Mouse (Mus musculus) MEL (cell line): Measurements from ENCODE around the gene Arhgdib. TPM values are rescaled to one million over a fixed set of nuclear protein-coding genes. Genes with fewer than 3 reads are reported as not detected.

Source experiments
- DNase-seq: peaks from one replicate; pipeline ENCODE4 v3.0.0; 2011; ENCODE audit warnings: low read depth, low spot score
- H3K27ac ChIP-seq: 2 replicates; pipeline ENCODE4 v1.5.1; 2012; ENCODE audit warnings: low read depth, mild to moderate bottlenecking, control low read depth, low read length, moderate library complexity; ENCODE audit not compliant: control insufficient read depth
- H3K27me3 ChIP-seq, 2 experiments: fragments of 150-350 bp in 1 of 2; sonication (generic) in 1 of 2; 2 replicates each; pipeline ENCODE4 v1.6.1; 2012; ENCODE audit warnings: low read length in 2 of 2, mild to moderate bottlenecking in 2 of 2, improper control_type of control experiment in 1 of 2, moderate library complexity in 1 of 2; ENCODE audit not compliant: insufficient read depth in 2 of 2, control insufficient read depth in 1 of 2
- H3K36me3 ChIP-seq, 2 experiments: 2 replicates each; pipeline ENCODE4 v1.6.1; 2012 to 2014; ENCODE audit warnings: low read length in 2 of 2, improper control_type of control experiment in 1 of 2, inconsistent platforms in 1 of 2, mild to moderate bottlenecking in 1 of 2; ENCODE audit not compliant: insufficient read depth in 2 of 2, control insufficient read depth in 1 of 2
- H3K4me1 ChIP-seq, 2 experiments: fragments of 150-350 bp in 1 of 2; sonication (generic) in 1 of 2; 2 replicates each; pipeline ENCODE4 v1.6.1; 2012; ENCODE audit warnings: low read length in 2 of 2, improper control_type of control experiment in 1 of 2, mild to moderate bottlenecking in 1 of 2; ENCODE audit not compliant: insufficient read depth in 2 of 2, control insufficient read depth in 1 of 2
- H3K4me3 ChIP-seq, 2 experiments: fragments of 150-350 bp in 1 of 2; sonication (generic) in 1 of 2; 2 replicates each; pipeline ENCODE4 v1.5.1; 2012; ENCODE audit warnings: low read depth in 2 of 2, low read length in 2 of 2, mild to moderate bottlenecking in 2 of 2, moderate library complexity in 2 of 2, control low read depth in 1 of 2, improper control_type of control experiment in 1 of 2; ENCODE audit not compliant: control insufficient read depth in 1 of 2, insufficient read depth in 1 of 2
- H3K79me2 ChIP-seq: 2 replicates; pipeline ENCODE4 v1.6.1; 2012; ENCODE audit warnings: mild to moderate bottlenecking, low read length, moderate library complexity; ENCODE audit not compliant: control insufficient read depth, poor library complexity, insufficient read depth
- H3K9ac ChIP-seq: 2 replicates; pipeline ENCODE4 v1.6.1; 2012; ENCODE audit warnings: low read depth, mild to moderate bottlenecking, control low read depth, low read length, moderate library complexity; ENCODE audit not compliant: control insufficient read depth, poor library complexity, severe bottlenecking
- H3K9me3 ChIP-seq: fragments of 150-350 bp; sonication (generic); replicated peaks from 2 replicates; pipeline ENCODE4 v1.6.1; 2012; ENCODE audit warnings: mild to moderate bottlenecking, low read length, improper control_type of control experiment, moderate library complexity; ENCODE audit not compliant: insufficient read depth
- BHLHE40 ChIP-seq: IDR thresholded peaks from 2 replicates; pipeline ENCODE4 v1.6.1; 2012; ENCODE audit warnings: low read depth, mild to moderate bottlenecking, inconsistent platforms, low read length, improper control_type of control experiment, borderline replicate concordance
- CHD2 ChIP-seq: IDR thresholded peaks from 2 replicates; pipeline ENCODE4 v1.6.1; 2011; ENCODE audit warnings: low read length, improper control_type of control experiment
- CTCF ChIP-seq, 3 experiments: IDR thresholded peaks in 2 of 3; conservative IDR thresholded peaks in 1 of 3; 2 replicates each; pipeline ENCODE4 v1.5.1; 2011 to 2012; ENCODE audit warnings: low read length in 3 of 3, low read depth in 2 of 3, mild to moderate bottlenecking in 2 of 3, improper control_type of control experiment in 1 of 3, inconsistent platforms in 1 of 3, mixed read lengths in 1 of 3, moderate library complexity in 1 of 3; ENCODE audit not compliant: control insufficient read depth in 1 of 3, insufficient read depth in 1 of 3, poor library complexity in 1 of 3, severe bottlenecking in 1 of 3
- ELF1 ChIP-seq: IDR thresholded peaks from 2 replicates; pipeline ENCODE4 v1.6.1; 2014; ENCODE audit warnings: low read depth, mild to moderate bottlenecking, inconsistent platforms, low read length, improper control_type of control experiment, moderate library complexity
- EP300 ChIP-seq, 2 experiments: IDR thresholded peaks; 2 replicates each; pipeline ENCODE4 v1.6.1; 2011; ENCODE audit warnings: improper control_type of control experiment in 2 of 2, low read length in 2 of 2, low read depth in 1 of 2, mild to moderate bottlenecking in 1 of 2
- GATA1 ChIP-seq: IDR thresholded peaks from 2 replicates; pipeline ENCODE4 v1.6.1; 2011; ENCODE audit warnings: low read depth, low read length, improper control_type of control experiment
- KAT2A ChIP-seq: conservative IDR thresholded peaks from 2 replicates; pipeline ENCODE4 v1.6.1; 2012; ENCODE audit warnings: low read depth, low read length, improper control_type of control experiment, inconsistent platforms
- MAZ ChIP-seq: IDR thresholded peaks from 2 replicates; pipeline ENCODE4 v1.6.1; 2012; ENCODE audit warnings: low read depth, mild to moderate bottlenecking, inconsistent platforms, low read length, improper control_type of control experiment
- MXI1 ChIP-seq: IDR thresholded peaks from 2 replicates; pipeline ENCODE4 v1.6.1; 2011; ENCODE audit warnings: mild to moderate bottlenecking, low read depth, low read length, improper control_type of control experiment
- MYB ChIP-seq: IDR thresholded peaks from 2 replicates; pipeline ENCODE4 v1.6.1; 2011; ENCODE audit warnings: mild to moderate bottlenecking, low read depth, low read length, improper control_type of control experiment
- POLR2AphosphoS5 ChIP-seq: IDR thresholded peaks from 2 replicates; pipeline ENCODE4 v1.6.1; 2012; ENCODE audit warnings: low read depth, borderline replicate concordance, mild to moderate bottlenecking, inconsistent platforms, low read length, moderate library complexity, mixed read lengths
- RCOR1 ChIP-seq: IDR thresholded peaks from 2 replicates; pipeline ENCODE4 v1.6.1; 2012; ENCODE audit warnings: low read depth, mild to moderate bottlenecking, inconsistent platforms, low read length, improper control_type of control experiment
- TAL1 ChIP-seq: IDR thresholded peaks from 2 replicates; pipeline ENCODE4 v1.6.1; 2012; ENCODE audit warnings: mild to moderate bottlenecking, inconsistent platforms, low read length, moderate library complexity, mixed read lengths
- TBP ChIP-seq: IDR thresholded peaks from 2 replicates; pipeline ENCODE4 v1.8.0; 2011; ENCODE audit warnings: low read depth, low read length, improper control_type of control experiment
- UBTF ChIP-seq: IDR thresholded peaks from 2 replicates; pipeline ENCODE4 v1.6.1; 2012; ENCODE audit warnings: low read depth, mild to moderate bottlenecking, inconsistent platforms, low read length, improper control_type of control experiment, moderate library complexity, borderline replicate concordance; ENCODE audit not compliant: insufficient read depth
- USF2 ChIP-seq, 2 experiments: IDR thresholded peaks; 2 replicates each; pipeline ENCODE4 v1.6.1; 2011 to 2012; ENCODE audit warnings: improper control_type of control experiment in 2 of 2, low read length in 2 of 2, borderline replicate concordance in 1 of 2, inconsistent platforms in 1 of 2, low read depth in 1 of 2, mild to moderate bottlenecking in 1 of 2; ENCODE audit not compliant: insufficient read depth in 1 of 2
- ZKSCAN1 ChIP-seq: IDR thresholded peaks from 2 replicates; pipeline ENCODE4 v1.6.1; 2012; ENCODE audit warnings: low read depth, mild to moderate bottlenecking, inconsistent platforms, low read length, improper control_type of control experiment, moderate library complexity
- ZNF384 ChIP-seq: IDR thresholded peaks from 2 replicates; pipeline ENCODE4 v1.6.1; 2012; ENCODE audit warnings: low read depth, mild to moderate bottlenecking, inconsistent platforms, low read length, improper control_type of control experiment
- polyA plus RNA-seq, 2 experiments: library from polyadenylated mRNA; stranded (reverse) in 1 of 2; unstranded in 1 of 2; fragments of >175 nt in 1 of 2; fragments of >200 nt in 1 of 2; gene quantifications; 2 replicates each; pipeline versions ENCODE4 v1.2.1 to v1.2.4; 2012; ENCODE audit warnings: low replicate concordance in 2 of 2, low read depth in 1 of 2; ENCODE audit not compliant: insufficient read length in 2 of 2, insufficient read depth in 1 of 2, missing spikeins in 1 of 2
- total RNA-seq: library from RNA; depleted of rRNA; stranded (reverse); fragments of 300-350 nt; gene quantifications from 2 replicates; pipeline ENCODE4 v1.2.3, GENCODE M21; 2012

Gene Arhgdib
- total and polyA plus RNA-seq, 3 experiments: 102 to 408 (median 346) TPM

- peaks cover 0 to 10% of the 10 kb centered on the region in 2 experiments; a peak in 2 of 4 replicates for H3K36me3 ChIP-seq
- DNase-seq: no peak
- no peaks in the 10 kb centered on the region for H3K9me3 ChIP-seq
- no peak overlapping the region for H3K4me3 ChIP-seq
- TF ChIP-seq CHD2 (no peak), USF2 (IDR thresholded peaks at IDR 0.05; ENCODE audit: borderline replicate concordance in 1 of 2, insufficient read depth in 1 of 2, low read depth in 1 of 2, low read length in 2 of 2) (no peak), ZKSCAN1 (no peak), MXI1 (no peak), MAZ (no peak), POLR2AphosphoS5 (no peak)
- TF ChIP-seq, all 39 proteins: peak for 0
- H3K9ac ChIP-seq: no peak overlapping the region
- H3K4me1 ChIP-seq: peaks cover 2 to 12% of the 10 kb centered on the region in 2 experiments; a peak in 3 of 4 replicates
- H3K27ac ChIP-seq: no peak overlapping the region
- H3K79me2 ChIP-seq: no peaks in the 10 kb centered on the region
- peaks cover 2% of the 10 kb centered on the region in 2 experiments; a peak in 2 of 4 replicates for H3K27me3 ChIP-seq
These were observed 15.4 kb upstream of the Arhgdib start for GRCm38 (mm10) chr6:136957062-136957461.

DNA sequence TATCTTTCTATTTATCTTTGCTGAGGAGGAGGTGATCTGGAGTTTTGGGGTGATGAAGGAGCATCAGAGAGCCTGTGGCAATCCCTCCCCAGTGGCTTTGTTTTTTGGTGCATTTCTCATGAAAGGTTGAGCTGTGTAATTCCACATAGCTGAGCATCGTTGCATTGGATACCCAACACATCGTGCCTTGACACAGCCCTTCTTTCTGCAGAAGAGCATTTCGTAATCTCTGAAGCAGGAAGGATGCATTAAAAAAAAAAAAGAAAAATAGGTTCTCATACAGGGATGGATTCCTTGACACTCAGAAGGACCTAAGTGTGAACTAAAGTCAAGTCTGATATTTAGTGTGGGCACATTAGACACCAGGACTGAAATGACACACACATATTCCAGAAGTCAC lies 13.5 kb upstream of the Arhgdib start:
- Histone ChIP-seq H3K9me3 (no peaks in the 10 kb centered on the region), H3K36me3 (peaks cover 0 to 10% of the 10 kb centered on the region in 2 experiments; a peak in 2 of 4 replicates), H3K4me3 (no peak overlapping the region), H3K4me1 (peaks cover 2 to 12% of the 10 kb centered on the region in 2 experiments; a peak in 3 of 4 replicates), H3K79me2 (no peaks in the 10 kb centered on the region), H3K27me3 (peaks cover 2% of the 10 kb centered on the region in 2 experiments; a peak in 2 of 4 replicates), H3K27ac (no peak overlapping the region), H3K9ac (no peak overlapping the region)
- peak; percentile 52 for TF ChIP-seq GATA1
- TF ChIP-seq TAL1: no peak
- no peak for TF ChIP-seq CTCF (IDR thresholded peaks at IDR 0.05 in 2 of 3, conservative IDR thresholded peaks at IDR 0.05 in 1 of 3; ENCODE audit: control insufficient read depth in 1 of 3, insufficient read depth in 1 of 3, low read depth in 2 of 3, low read length in 3 of 3, poor library complexity in 1 of 3, severe bottlenecking in 1 of 3)
- TF ChIP-seq EP300 (IDR thresholded peaks at IDR 0.05; ENCODE audit: low read depth in 1 of 2, low read length in 2 of 2): peak; percentile 28 to 38; a peak in 1 of 4 replicates
- DNase-seq: no peak

DNA sequence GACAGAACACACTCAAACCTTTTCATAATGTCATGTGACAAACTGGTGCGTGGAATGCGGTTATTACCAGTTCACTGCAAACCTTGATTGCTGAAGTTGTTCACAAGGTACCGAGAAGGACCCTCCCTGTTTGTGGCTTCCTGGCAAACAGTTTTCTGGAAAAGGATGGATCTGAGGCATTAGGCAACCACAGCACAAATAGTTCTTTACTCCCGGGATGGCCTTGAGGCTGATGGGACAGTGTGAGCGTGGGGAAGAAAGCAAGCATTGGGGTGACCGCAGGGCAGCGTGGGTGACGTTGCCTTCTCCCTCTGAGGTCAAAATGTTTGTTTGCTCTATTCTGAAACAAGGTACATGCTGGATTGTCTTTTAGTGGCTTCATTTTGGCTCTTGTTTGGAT lies 13.0 kb upstream of the Arhgdib start:
- Histone ChIP-seq H3K9ac (no peak overlapping the region), H3K4me1 (peaks cover 2 to 12% of the 10 kb centered on the region in 2 experiments; a peak in 3 of 4 replicates), H3K79me2 (no peaks in the 10 kb centered on the region), H3K9me3 (no peaks in the 10 kb centered on the region), H3K36me3 (peaks cover 0 to 10% of the 10 kb centered on the region in 2 experiments; a peak in 2 of 4 replicates), H3K4me3 (no peak overlapping the region), H3K27me3 (peaks cover 0 to 2% of the 10 kb centered on the region in 2 experiments; a peak in 1 of 4 replicates), H3K27ac (no peak overlapping the region)
- TF ChIP-seq RCOR1 (no peak), TBP (no peak), MYB (no peak), GATA1 (no peak), CHD2 (no peak), UBTF (no peak), ELF1 (no peak), POLR2AphosphoS5 (no peak), USF2 (IDR thresholded peaks at IDR 0.05; ENCODE audit: borderline replicate concordance in 1 of 2, insufficient read depth in 1 of 2, low read depth in 1 of 2, low read length in 2 of 2) (no peak), BHLHE40 (no peak), ZNF384 (no peak), MXI1 (no peak), KAT2A (no peak)
- no peak for DNase-seq
